Mouse (Mus musculus) heart, adult 2 months (tissue): ENCODE measurements around the gene Ccdc69.

Source experiments
- CTCF ChIP-seq: fragments of 200-600 bp; IDR thresholded peaks from 2 replicates; pipeline ENCODE4 v1.8.1; 2022; ENCODE audit warnings: antibody characterized with exemption, mild to moderate bottlenecking, moderate library complexity
- POLR2A ChIP-seq: fragments of 200-500 bp; IDR thresholded peaks from 2 replicates; pipeline ENCODE4 v1.6.1; 2011; ENCODE audit warnings: mild to moderate bottlenecking, low read depth, low read length, control low read depth; ENCODE audit not compliant: insufficient read depth

DNA sequence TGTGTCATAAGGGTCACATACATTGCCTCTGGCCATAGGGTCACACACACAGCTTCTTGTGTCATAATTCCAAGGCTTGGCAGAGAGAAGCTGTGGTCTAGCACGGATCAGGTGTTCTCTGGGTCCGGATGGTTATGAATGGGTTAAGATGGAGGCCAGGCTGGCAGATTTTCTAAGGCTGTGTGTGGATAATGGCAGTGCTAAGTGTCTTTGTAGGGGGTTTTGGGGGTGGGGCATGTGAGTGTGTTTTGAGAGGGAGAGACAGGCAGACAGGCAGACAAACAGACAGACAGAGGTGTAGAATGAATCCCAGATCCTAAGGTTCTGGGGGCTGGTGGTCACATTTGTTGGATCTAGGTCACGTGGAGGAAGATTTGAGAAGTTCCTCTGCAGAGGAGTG lies 24.1 kb upstream of the Ccdc69 start:
- no peak for TF ChIP-seq POLR2A
- no peak for TF ChIP-seq CTCF
